ENCODE assay signal across 13 mouse cellular contexts in genomic region chr14:47075010-47075677, GRCm38 (mm10).
"Had no signal": no experiment of that assay in that cellular context is flagged by ENCODE, and none has a peak within 500 bp of the region (broad histone marks: within the 10 kb centered on the region; RNA-seq: fewer than 3 reads in every experiment).

No protein-coding gene starts in this region.

- H3K27me3 ChIP-seq: lung, embryonic 15.5 days; midbrain, embryonic 12.5 days; neural tube, embryonic 12.5 days; stomach, embryonic 15.5 days had no signal

- H3K9ac ChIP-seq: liver, embryonic 15.5 days; liver, postnatal 0 days; lung, embryonic 15.5 days; midbrain, embryonic 12.5 days; neural tube, embryonic 12.5 days; stomach, embryonic 15.5 days had no signal

- H3K4me1 ChIP-seq: liver, embryonic 15.5 days; lung, embryonic 15.5 days; megakaryocyte, embryonic 14.5 days; midbrain, embryonic 12.5 days; neural tube, embryonic 12.5 days; stomach, embryonic 15.5 days had no signal

- H3K4me3 ChIP-seq: liver, embryonic 15.5 days; lung, embryonic 15.5 days; megakaryocyte, embryonic 14.5 days; midbrain, embryonic 12.5 days; neural tube, embryonic 12.5 days; stomach, embryonic 15.5 days had no signal

- H3K4me2 ChIP-seq: liver, embryonic 15.5 days; lung, embryonic 15.5 days; midbrain, embryonic 12.5 days; neural tube, embryonic 12.5 days; stomach, embryonic 15.5 days had no signal

- H3K9me3 ChIP-seq: liver, embryonic 15.5 days; lung, embryonic 15.5 days; megakaryocyte, embryonic 14.5 days; midbrain, embryonic 12.5 days; neural tube, embryonic 12.5 days; stomach, embryonic 15.5 days had no signal

- H3K36me3 ChIP-seq: liver, embryonic 15.5 days; lung, embryonic 15.5 days; midbrain, embryonic 12.5 days; neural tube, embryonic 12.5 days; stomach, embryonic 15.5 days had no signal

- ATAC-seq: liver, postnatal 0 days had no signal

- H3K27ac ChIP-seq: liver, embryonic 15.5 days; lung, embryonic 15.5 days; macrophage; midbrain, embryonic 12.5 days; neural tube, embryonic 12.5 days; stomach, embryonic 15.5 days; stomach, postnatal 0 days had no signal

- DNase-seq: midbrain, embryonic 14.5 days; right cerebral cortex, postnatal 14 days; thymus, adult 2 months; thymus, postnatal 25 days had no signal
